Mouse (Mus musculus): Measurements from ENCODE around the gene CN725425. TPM values are rescaled to one million over a fixed set of nuclear protein-coding genes. Genes with fewer than 3 reads are reported as not detected.

The CN725425 gene
- total RNA-seq, 2 experiments from 2014 or later, result not detected

Other genes starting within 250 kb of the CN725425 start
- 100 to 1,000 TPM; 131 to 133 TPM for gene Kif21a, start 149.5 kb upstream of the CN725425 start, total RNA-seq (2021)
- 10 to 100 TPM; 14.5 to 15.1 TPM for gene Abcd2, start 7.7 kb upstream of the CN725425 start, total RNA-seq (2021)

Measured in layer of hippocampus, adult 18-20 months (tissue).